Mouse (Mus musculus): ENCODE measurements at regions not wholly inside any gene's neighbourhood (a gene's known extent, or its start where the extent isn't known, plus 50 kb on each side); places are given as distances from the start of the nearest gene placed in this dataset.

- no peak for TF ChIP-seq CTCF (IDR thresholded peaks at IDR 0.05; ENCODE audit: low read depth, low read length)
- no peak for TF ChIP-seq POLR2A (IDR thresholded peaks at IDR 0.05; ENCODE audit: extremely low read depth, insufficient read depth, low read length)
Observed at GRCm38 (mm10) chr8:57230594-57230993, 90.2 kb upstream of the Hand2 start.
